Mouse (Mus musculus): ENCODE results near the gene Mettl15.

The Mettl15 gene

DNA sequence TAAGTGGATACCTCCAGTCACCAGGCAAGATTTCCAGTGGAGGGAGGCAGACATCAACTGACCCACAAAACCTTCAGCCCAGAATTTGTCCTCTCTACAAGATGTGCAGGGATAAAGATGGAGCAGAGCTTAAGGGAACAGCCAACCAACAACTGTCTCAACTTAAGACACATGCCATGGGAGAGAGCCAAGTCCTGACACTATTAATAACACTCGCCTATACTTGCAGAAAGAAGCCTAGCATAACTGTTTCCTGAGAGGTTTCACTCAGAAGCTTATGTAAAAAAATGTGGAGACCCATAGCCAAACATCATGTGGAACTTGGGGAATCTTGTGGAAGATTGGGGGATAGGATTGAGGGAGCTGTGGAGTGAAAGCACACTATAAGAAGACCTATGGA lies 124.4 kb downstream of the Mettl15 start:
- DNase-seq, result no peak

DNA sequence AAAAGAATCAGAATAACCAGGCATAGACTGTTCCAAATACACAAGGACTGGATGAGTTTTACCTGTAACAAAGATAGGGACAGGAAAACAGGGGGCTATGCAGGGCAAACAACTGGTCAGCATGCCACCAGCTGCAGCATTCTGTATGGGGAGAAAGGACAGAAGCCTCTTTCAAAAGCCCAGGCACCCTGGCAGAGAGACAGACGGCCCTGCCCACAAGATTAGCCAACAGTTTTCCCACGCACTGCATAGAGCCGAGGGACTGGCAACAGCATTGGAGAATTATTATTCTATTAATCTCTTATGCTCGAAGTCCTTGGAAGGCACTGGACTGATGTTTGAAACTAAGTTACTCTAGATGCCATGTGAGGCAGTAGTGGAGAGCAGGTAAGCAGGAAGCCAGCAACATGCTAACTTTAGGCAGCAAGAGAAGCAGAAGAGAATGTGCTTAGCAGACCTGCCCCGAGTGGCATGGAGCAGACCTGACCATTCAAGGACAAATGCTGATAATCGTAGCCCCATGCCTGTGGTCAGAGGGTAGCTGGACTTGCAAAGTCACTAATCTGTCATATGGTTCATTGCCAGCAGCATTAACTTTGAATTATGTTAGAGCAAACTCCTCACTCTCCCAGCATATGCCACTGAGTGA lies 127.0 kb downstream of the Mettl15 start:
- DNase-seq, result no peak

DNA sequence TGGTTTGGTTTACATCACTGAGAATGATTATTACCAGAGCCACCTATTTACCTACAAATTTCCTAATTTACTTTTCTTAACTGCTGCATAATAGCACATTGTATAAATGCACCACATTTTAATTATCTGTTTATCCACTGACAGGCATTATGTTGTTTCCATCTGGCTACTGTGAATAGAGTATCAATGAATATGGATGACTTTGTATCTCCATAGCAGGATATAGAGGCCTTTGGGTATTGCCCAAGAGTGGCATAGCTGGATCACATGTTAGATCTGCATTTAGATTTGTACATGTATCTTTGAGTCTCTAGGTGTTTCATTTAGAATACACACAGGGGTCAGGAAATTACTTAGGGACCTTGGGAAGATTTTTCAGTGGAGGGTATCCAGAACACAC lies 133.3 kb downstream of the Mettl15 start:
- DNase-seq, result no peak

DNA sequence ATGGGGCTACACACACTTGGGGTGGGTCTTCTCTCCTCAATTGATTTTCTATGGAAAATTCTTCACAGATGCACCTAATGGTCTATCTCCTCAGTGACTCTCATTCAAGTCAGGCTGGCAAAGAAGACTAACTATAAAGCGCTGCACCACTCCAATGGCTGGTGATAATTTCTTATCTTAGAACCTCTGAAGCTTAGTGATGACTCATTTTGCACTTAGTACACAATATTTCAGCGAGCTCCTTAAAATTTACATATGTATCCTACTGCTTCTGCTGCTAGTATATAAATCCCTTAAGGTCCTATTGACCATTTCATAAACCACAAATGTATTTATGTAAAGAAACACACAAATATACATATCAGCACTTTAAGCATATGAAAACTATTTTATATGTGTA lies 136.1 kb downstream of the Mettl15 start:
- no peak for DNase-seq

DNA sequence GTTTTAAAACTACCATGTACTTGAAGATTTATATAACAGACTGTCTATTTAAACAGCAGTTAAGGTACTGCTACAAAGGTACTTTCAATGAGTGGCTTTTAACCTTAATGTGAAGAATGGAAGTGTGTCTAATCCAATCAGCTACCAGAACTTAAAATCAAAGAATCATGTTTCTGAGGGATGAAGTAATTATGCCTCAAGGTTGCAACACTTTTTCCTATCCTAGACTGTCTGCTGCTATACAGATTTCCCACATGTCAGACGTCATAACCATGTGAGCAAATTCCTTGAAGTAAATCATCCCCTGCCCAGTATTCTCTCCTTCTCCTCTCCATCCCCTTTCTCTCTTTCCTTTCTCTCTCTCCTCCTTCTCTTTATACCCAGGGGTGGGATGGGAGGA lies 140.2 kb downstream of the Mettl15 start:
- no peak for DNase-seq

DNA sequence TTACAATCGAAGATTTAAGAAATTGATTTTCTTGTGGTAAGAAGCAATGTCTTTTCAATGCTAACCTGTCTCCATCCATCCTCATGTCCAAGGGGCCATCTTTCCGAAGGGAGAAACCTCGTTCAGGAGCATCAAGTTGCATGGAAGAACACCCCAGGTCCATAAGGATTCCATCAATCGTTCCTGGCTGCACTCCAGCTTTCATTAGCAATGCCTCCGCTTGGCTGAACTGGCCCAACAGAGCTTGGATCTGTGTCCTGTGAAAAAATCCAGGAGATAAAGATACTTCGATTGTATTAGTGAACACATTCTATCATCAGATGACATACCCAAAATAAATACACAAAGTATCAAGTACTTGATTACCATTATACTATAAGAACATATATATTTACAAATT lies 143.3 kb downstream of the Mettl15 start:
- no peak for DNase-seq

DNA sequence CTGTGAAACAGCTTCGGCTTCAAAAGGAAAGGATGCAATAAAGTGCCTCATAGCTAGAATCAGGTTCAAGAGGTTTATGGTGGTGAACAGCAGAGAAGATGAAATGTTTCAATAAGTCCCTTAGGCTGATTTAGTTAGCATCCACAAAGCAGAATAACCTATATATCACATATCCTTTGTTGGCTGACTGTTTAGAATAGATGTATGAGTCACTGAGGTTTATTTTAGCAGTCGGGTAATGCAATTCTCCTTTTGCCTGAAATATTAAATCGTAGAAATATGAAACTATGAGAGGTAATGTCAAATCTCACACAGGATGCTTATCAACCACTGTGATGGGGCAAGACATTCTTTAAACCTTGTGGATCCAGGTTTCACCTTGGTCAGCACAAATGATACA lies 149.8 kb downstream of the Mettl15 start:
- DNase-seq, result no peak

DNA sequence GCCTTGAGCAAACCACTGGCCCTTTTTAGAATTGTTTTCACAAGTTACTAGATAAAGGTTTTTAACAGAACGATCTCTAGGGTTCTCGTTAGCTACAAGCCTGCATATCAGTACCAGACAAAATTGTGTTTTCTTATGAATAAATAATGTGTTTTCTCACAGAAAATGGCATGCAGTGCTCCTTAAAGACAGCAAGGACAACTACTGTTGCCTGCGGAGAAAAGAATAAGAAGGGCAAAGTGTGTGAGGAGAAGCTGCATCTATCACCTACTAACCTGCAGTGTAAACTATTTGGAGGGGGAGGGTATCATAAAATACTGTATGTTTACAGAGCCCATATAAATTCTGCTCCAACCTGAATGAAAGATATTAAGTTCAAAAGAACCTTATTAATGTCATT lies 150.6 kb downstream of the Mettl15 start:
- DNase-seq, result no peak

DNA sequence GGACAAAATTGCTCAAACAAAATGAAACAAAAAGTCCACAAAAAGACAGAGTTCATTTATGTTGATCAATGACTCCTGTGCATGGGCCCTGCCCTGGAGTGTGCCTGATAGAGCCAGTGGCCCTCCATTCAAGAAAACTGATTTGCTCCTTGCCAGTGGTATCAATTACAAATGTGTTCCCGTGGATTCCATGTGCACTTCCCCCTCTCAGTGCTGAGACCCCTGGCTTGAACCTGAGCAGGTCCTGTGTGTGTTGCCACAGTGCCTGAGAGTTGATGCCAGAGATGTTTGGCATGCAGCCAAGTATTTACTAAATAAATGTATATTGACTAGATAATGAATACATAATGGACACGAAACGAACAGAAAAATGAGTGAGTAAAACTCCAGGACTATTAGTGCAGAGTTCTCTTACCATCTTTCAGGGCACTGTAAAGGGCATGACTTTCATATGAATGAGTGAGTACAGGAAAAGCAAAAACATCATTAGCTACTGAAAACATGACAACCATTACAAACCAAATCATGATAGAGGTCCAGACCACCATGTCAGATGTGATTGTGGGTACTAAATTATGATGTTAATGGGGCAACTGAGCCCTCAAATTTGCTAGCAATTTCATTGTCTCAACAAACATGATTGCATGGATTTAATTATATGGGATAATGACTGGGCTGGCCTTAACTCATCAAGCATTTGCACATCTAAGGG lies 174.6 kb downstream of the Mettl15 start:
- no peak for DNase-seq

DNA sequence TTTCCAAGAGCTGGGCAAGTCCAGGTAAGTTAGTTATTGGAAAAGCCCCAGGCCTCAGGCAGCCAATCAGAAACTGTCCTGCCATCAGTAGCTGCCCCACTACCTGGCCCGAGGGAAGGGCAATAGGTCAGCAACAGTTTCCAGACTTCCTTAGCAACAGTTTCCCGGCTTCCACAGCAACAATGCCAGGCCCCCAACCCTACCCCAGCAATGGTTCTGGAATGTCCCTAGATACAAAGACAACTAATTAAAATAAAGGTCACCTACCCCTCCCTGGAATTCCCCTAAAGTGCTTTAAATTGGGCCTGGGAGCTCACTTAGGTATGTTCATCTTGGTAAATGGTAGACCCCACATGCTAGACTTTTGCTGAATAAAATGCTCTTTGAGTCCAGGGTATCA lies 230.9 kb downstream of the Mettl15 start:
- DNase-seq, result no peak

Measured in thymus, postnatal 14 days (tissue).